Mouse (Mus musculus) small intestine, adult 2 months (tissue): ENCODE data around the gene Uba7.

Experiments
- CTCF ChIP-seq: fragments of 200-500 bp; IDR thresholded peaks from 2 replicates; pipeline ENCODE4 v1.5.1; 2012; ENCODE audit warnings: low read depth, mild to moderate bottlenecking, control low read depth, inconsistent platforms, low read length, moderate library complexity, mixed read lengths; ENCODE audit not compliant: insufficient replicate concordance, insufficient read length; ENCODE audit errors: extremely low read depth
- POLR2A ChIP-seq: fragments of 200-500 bp; IDR thresholded peaks from 2 replicates; pipeline ENCODE4 v1.6.1; 2012; ENCODE audit warnings: low read depth, mild to moderate bottlenecking, control low read depth, inconsistent platforms, low read length, moderate library complexity

- TF ChIP-seq CTCF (no peak), POLR2A (no peak)
Measured at GRCm38 (mm10) chr9:108023216-108023615, 47.9 kb downstream of the Uba7 start.
